10 mouse cellular contexts compared by ENCODE assay signal in the genomic region with DNA sequence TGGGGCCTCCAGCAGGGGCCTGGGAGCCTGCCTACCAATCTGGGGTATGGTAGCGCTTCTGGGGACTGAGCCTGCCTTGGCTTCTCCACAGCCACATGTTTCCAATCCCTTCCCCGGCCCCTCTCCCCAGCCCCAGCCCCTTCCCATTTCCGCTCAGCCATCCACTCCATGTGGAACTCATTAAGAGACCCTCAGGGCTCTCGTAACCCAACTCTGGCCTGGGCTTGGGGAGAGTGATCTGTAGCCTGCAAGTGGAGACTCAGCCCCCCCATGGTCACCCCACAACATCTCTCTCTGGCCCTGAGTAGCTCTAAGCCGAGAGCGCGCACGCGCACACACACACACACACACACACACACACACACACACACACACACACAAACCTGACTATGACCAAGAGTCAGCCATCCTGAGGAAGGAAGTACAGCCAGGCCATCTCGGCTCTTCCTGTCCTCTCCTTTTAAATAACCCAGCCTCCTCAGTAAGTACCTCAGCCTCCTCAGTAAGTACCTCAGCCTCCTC. TPM values are rescaled to one million over a fixed set of nuclear protein-coding genes. Genes with fewer than 3 reads are reported as not detected.
A peak's percentile ranks its signal among the peaks of the same experiment; 100 is the strongest.
DNase-seq lines count a peak whose midpoint lies in the region; ATAC-seq and TF ChIP-seq lines count a peak whose summit lies in the region.
"Had no signal": no experiment of that assay in that cellular context is flagged by ENCODE, and none has a peak within 500 bp of the region (broad histone marks: within the 10 kb centered on the region; RNA-seq: fewer than 3 reads in every experiment).

No protein-coding gene starts in this region.

- peaks cover 36% of the 10 kb centered on the region for H3K4me1 ChIP-seq in forebrain, embryonic 12.5 days
- no peaks in the 10 kb centered on the region; the same call in 1 of the 2 replicates for H3K4me1 ChIP-seq in forebrain, embryonic 16.5 days (replicated peaks; ENCODE audit: control insufficient read depth, insufficient read depth, low read length)
- no peaks in the 10 kb centered on the region; the same call in 1 of the 2 replicates for H3K4me1 ChIP-seq in lung, adult 2 months (ENCODE audit: control insufficient read depth, insufficient read depth, low read length)
- H3K4me1 ChIP-seq in limb, embryonic 10.5 days = peaks cover 100% of the 10 kb centered on the region
- H3K4me1 ChIP-seq in stomach, embryonic 14.5 days (ENCODE audit: control insufficient read depth, insufficient read depth, low read length) = peaks cover 19% of the 10 kb centered on the region

- H3K27ac ChIP-seq in forebrain, embryonic 12.5 days = peak overlapping the region; percentile 39; the same call in 1 of the 2 replicates
- H3K27ac ChIP-seq in forebrain, embryonic 16.5 days (ENCODE audit: low read length) = no peak overlapping the region
- H3K27ac ChIP-seq in limb, embryonic 10.5 days = peak overlapping the region; percentile 98
- peak overlapping the region; percentile 80 for H3K27ac ChIP-seq in stomach, embryonic 14.5 days (ENCODE audit: low read length)

- no peaks in the 10 kb centered on the region for H3K9me3 ChIP-seq in forebrain, embryonic 12.5 days
- H3K9me3 ChIP-seq in forebrain, embryonic 16.5 days (ENCODE audit: control insufficient read depth, low read length) = no peaks in the 10 kb centered on the region
- no peaks in the 10 kb centered on the region for H3K9me3 ChIP-seq in limb, embryonic 10.5 days (replicated peaks)
- H3K9me3 ChIP-seq in stomach, embryonic 14.5 days (ENCODE audit: control insufficient read depth, low read depth, low read length) = no peaks in the 10 kb centered on the region

- H3K4me2 ChIP-seq in forebrain, embryonic 12.5 days = no peak overlapping the region
- H3K4me2 ChIP-seq in forebrain, embryonic 16.5 days (ENCODE audit: low read length) = no peak overlapping the region
- no peak overlapping the region for H3K4me2 ChIP-seq in stomach, embryonic 14.5 days (replicated peaks; ENCODE audit: low read depth, low read length)

- H3K27me3 ChIP-seq in forebrain, embryonic 12.5 days = no peaks in the 10 kb centered on the region
- no peaks in the 10 kb centered on the region for H3K27me3 ChIP-seq in forebrain, embryonic 16.5 days (replicated peaks; ENCODE audit: control insufficient read depth, insufficient read depth, low read length)
- H3K27me3 ChIP-seq in limb, embryonic 10.5 days (ENCODE audit: low read depth, poor library complexity, severe bottlenecking) = no peaks in the 10 kb centered on the region
- no peaks in the 10 kb centered on the region for H3K27me3 ChIP-seq in stomach, embryonic 14.5 days (ENCODE audit: control insufficient read depth, insufficient read depth, low read length)

- no peak overlapping the region for H3K9ac ChIP-seq in forebrain, embryonic 12.5 days
- no peak overlapping the region for H3K9ac ChIP-seq in forebrain, embryonic 16.5 days (replicated peaks; ENCODE audit: low read depth, low read length)
- no peak overlapping the region for H3K9ac ChIP-seq in stomach, embryonic 14.5 days (replicated peaks; ENCODE audit: low read depth, low read length)

- DNase-seq in lung, postnatal 10 days = peak; percentile 46
- no peak for DNase-seq in lung, adult 2 months
- peak; percentile 93 for DNase-seq in limb, embryonic 10.5 days (ENCODE audit: low spot score)
- no peak for DNase-seq in right cerebral cortex, adult 2 months (ENCODE audit: low spot score in 2 of 2)
- DNase-seq in thymus, postnatal 14 days = no peak
- DNase-seq: cerebellum, postnatal 36 days had no signal

- no peaks in the 10 kb centered on the region for H3K36me3 ChIP-seq in forebrain, embryonic 12.5 days (replicated peaks)
- H3K36me3 ChIP-seq in forebrain, embryonic 16.5 days (ENCODE audit: control insufficient read depth, insufficient read depth) = no peaks in the 10 kb centered on the region
- H3K36me3 ChIP-seq in limb, embryonic 10.5 days = peaks cover 4% of the 10 kb centered on the region; the same call in 1 of the 2 replicates
- H3K36me3 ChIP-seq in stomach, embryonic 14.5 days (ENCODE audit: control insufficient read depth, insufficient read depth, low read length) = no peaks in the 10 kb centered on the region

- no peak for ATAC-seq in forebrain, embryonic 12.5 days (ENCODE audit: low FRiP score)
- no peak for ATAC-seq in forebrain, embryonic 16.5 days
- ATAC-seq in stomach, embryonic 14.5 days (ENCODE audit: insufficient number of reproducible peaks, insufficient read depth, low FRiP score, low read depth) = peak; percentile 51

- TF ChIP-seq CTCF in lung, adult 2 months (IDR thresholded peaks at IDR 0.05; ENCODE audit: insufficient read depth, low read length) = no peak

- H3K4me3 ChIP-seq in forebrain, embryonic 12.5 days (replicated peaks) = no peak overlapping the region
- no peak overlapping the region for H3K4me3 ChIP-seq in forebrain, embryonic 16.5 days (replicated peaks; ENCODE audit: low read length)
- no peak overlapping the region for H3K4me3 ChIP-seq in lung, adult 2 months (replicated peaks; ENCODE audit: extremely low read depth, low read depth, low read length)
- H3K4me3 ChIP-seq in limb, embryonic 10.5 days = peak overlapping the region; percentile 34
- no peak overlapping the region for H3K4me3 ChIP-seq in stomach, embryonic 14.5 days (ENCODE audit: low read depth, low read length)
- H3K4me3 ChIP-seq: myocyte had no signal

- 76% methylated on average over 10 of the region's 10 CpGs for WGBS in forebrain, embryonic 12.5 days
- 83% methylated on average over 10 of the region's 10 CpGs for WGBS in forebrain, embryonic 16.5 days
- WGBS in lung, adult 2 months = 78% methylated on average over 10 of the region's 10 CpGs
- WGBS in limb, embryonic 10.5 days = 8% methylated on average over 10 of the region's 10 CpGs
- 48% methylated on average over 10 of the region's 10 CpGs for WGBS in stomach, embryonic 14.5 days

- TF ChIP-seq POLR2A in lung, adult 2 months (IDR thresholded peaks at IDR 0.05; ENCODE audit: borderline replicate concordance, extremely low read depth, low read depth, low read length) = no peak

RNA-seq across cellular contexts. Expression of a gene that starts 12.0 kb away (rescaled TPM):
- polyA plus RNA-seq in forebrain, embryonic 12.5 days (2016; fragmentation: Nextera tagmentation; extraction: Ambion mirVana) = 12.1 and 16.3 TPM in 2 replicates
- 9.0 and 10.3 TPM in 2 replicates for polyA plus RNA-seq in forebrain, embryonic 16.5 days (2015; fragmentation: Nextera tagmentation; extraction: Ambion mirVana)
- polyA plus RNA-seq in lung, adult 2 months (2012; rRNA removed) = 223 and 262 TPM in 2 replicates
- polyA plus RNA-seq in limb, embryonic 10.5 days (2016; fragmentation: Nextera tagmentation; extraction: Ambion mirVana) = 43.1 and 44.9 TPM in 2 replicates
- polyA plus RNA-seq in stomach, embryonic 14.5 days (2014; fragmentation: Nextera tagmentation; extraction: Ambion mirVana) = 22.4 and 24.9 TPM in 2 replicates

Comparison
In these comparisons a context has a peak if more than half of its experiments do, and no peak if none do; other contexts are left out.
1. DNase-seq: peak in lung, postnatal 10 days (single experiment) and limb, embryonic 10.5 days (single experiment); none in lung, adult 2 months (single experiment), right cerebral cortex, adult 2 months (0 of 2) and thymus, postnatal 14 days (single experiment).